Mouse (Mus musculus) myocyte (in vitro differentiated cells): ENCODE data around the gene Usp46.

Experiments used
- E2F4 ChIP-seq: IDR thresholded peaks from one replicate; pipeline ENCODE4 v1.6.1; 2011; ENCODE audit warnings: mild to moderate bottlenecking, control low read depth, moderate library complexity; ENCODE audit not compliant: insufficient read depth
- MAX ChIP-seq: IDR thresholded peaks from one replicate; pipeline ENCODE4 v1.6.1; 2011; ENCODE audit warnings: low read depth, mild to moderate bottlenecking, control low read depth
- POLR2A ChIP-seq: IDR thresholded peaks from one replicate; pipeline ENCODE4 v1.6.1; 2011; ENCODE audit warnings: low read depth, mild to moderate bottlenecking, control low read depth, moderate library complexity; ENCODE audit not compliant: insufficient read length
- TCF3 ChIP-seq: IDR thresholded peaks from one replicate; pipeline ENCODE4 v1.6.1; 2011; ENCODE audit warnings: low read depth, control low read depth; ENCODE audit not compliant: insufficient read length

DNA sequence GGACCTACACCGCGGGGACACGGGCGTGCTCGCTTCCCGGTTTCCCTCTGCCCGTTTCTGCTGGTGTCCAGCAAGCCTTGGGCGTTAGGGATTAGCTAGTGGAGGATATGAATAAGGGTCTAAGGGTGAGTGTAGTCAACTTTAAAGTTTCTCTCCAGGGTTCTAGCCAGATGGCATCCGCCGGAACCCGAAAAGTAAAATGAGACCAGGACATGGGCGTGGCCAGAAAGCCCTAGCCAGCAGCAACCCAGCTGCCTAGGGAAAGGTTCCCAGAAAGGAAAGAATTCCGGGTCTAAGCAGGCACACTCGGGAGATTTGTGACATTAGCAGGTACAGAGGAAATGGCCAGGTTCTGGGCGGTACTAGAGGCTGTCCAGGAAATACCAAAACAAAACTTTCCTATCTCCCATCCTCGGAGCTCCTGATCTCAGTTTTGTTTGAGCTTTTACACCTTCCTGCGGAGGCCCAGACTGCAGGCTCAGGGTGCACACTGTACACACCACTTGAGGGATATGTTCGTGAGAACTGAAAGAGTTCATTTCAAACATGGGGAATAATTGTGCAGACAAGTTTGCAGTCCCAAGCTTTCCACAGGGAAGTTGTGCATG lies 587 bp upstream of the Usp46 start:
- TF ChIP-seq POLR2A, result no peak
- TF ChIP-seq E2F4, result no peak
- no peak for TF ChIP-seq MAX
- TF ChIP-seq TCF3, result no peak
